Mouse (Mus musculus): ENCODE results near the gene Tas2r114.

DNA sequence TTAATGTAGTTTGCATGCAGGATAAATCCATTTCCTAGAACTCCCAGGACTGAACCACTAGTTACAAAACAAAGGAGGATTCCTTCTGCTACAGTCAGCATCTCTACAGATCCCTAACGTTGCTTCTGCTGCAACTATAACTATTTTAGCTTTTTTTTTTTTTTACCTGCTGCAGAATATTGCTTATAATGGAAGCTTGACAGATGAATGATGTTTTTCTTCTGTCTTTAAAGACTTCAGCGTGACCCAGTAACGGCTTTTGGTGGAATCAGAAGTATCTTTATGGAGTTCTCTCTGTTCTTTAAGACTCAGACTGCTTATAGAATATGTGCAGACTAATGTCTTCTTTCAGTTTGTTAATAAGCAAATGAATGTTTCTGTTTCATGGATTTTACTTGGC is 11.1 kb downstream of the Tas2r114 start, which contains the start of gene Tas2r106:
- no peak for TF ChIP-seq POLR2A (IDR thresholded peaks at IDR 0.05; ENCODE audit: low read depth, low read length)
- TF ChIP-seq CTCF (conservative IDR thresholded peaks at IDR 0.05; ENCODE audit: insufficient read depth, insufficient read length, low read depth, low read length), result no peak

All from kidney, adult 2 months (tissue).